Mouse (Mus musculus) embryonic facial prominence, embryonic 14.5 days (tissue): ENCODE measurements around the gene Dgkd. TPM values are rescaled to one million over a fixed set of nuclear protein-coding genes. Genes with fewer than 3 reads are reported as not detected.
"Not testable (repeated sequence)": the region's sequence is repeated elsewhere in the genome, so short reads cannot be mapped to it uniquely, and the experiment has no call there.

Source experiments
- ATAC-seq: fragments of 200-750 bp; cut with Nextera tagmentation; 2 replicates; pipeline ENCODE4 v1.8.0; 2017; ENCODE audit warnings: low read depth, moderate number of reproducible peaks, moderate TSS enrichment
- DNase-seq: peaks from one replicate; pipeline ENCODE4 v3.0.0-alpha.2; 2015; ENCODE audit warnings: low spot score
- H3K27ac ChIP-seq: fragments of 300-500 bp; sonication (generic); replicated peaks from 2 replicates; pipeline ENCODE4 v1.5.1; 2014; ENCODE audit warnings: low read depth, mild to moderate bottlenecking, low read length, moderate library complexity
- H3K27me3 ChIP-seq: fragments of 300-500 bp; sonication (generic); replicated peaks from 2 replicates; pipeline ENCODE4 v1.6.1; 2014; ENCODE audit warnings: low read length; ENCODE audit not compliant: control insufficient read depth, insufficient read depth
- H3K36me3 ChIP-seq: fragments of 300-500 bp; sonication (generic); 2 replicates; pipeline ENCODE4 v1.6.1; 2014; ENCODE audit warnings: low read length, mixed read lengths; ENCODE audit not compliant: control insufficient read depth, insufficient read depth
- H3K4me1 ChIP-seq: fragments of 300-500 bp; sonication (generic); 2 replicates; pipeline ENCODE4 v1.6.1; 2014; ENCODE audit warnings: antibody characterized with exemption, low read length; ENCODE audit not compliant: control insufficient read depth, insufficient read depth
- H3K4me2 ChIP-seq: fragments of 300-500 bp; sonication (generic); 2 replicates; pipeline ENCODE4 v1.6.1; 2014; ENCODE audit warnings: low read depth, mild to moderate bottlenecking, low read length, moderate library complexity, mixed read lengths
- H3K4me3 ChIP-seq: fragments of 300-500 bp; sonication (generic); 2 replicates; pipeline ENCODE4 v1.5.1; 2014; ENCODE audit warnings: low read depth, mild to moderate bottlenecking, low read length
- H3K9ac ChIP-seq: fragments of 300-500 bp; sonication (generic); 2 replicates; pipeline ENCODE4 v1.6.1; 2014; ENCODE audit warnings: low read depth, mild to moderate bottlenecking, low read length, moderate library complexity, mixed read lengths
- H3K9me3 ChIP-seq: fragments of 300-500 bp; sonication (generic); 2 replicates; pipeline ENCODE4 v1.6.1; 2016; ENCODE audit warnings: low read length; ENCODE audit not compliant: control insufficient read depth
- WGBS: fragments of 180-500 bp; shearing (Covaris S2); extraction: QIAGEN DNeasy Blood & Tissue Kit; methylation state at CpG from one replicate; pipeline ENCODE4 v1.1.7; 2014; 5-methylcytosine and 5-hydroxymethylcytosine counted together
- polyA plus RNA-seq: library from polyadenylated mRNA; unstranded; fragments of >200 nt; fragmentation: Nextera tagmentation; extraction: Ambion mirVana; gene quantifications from 2 replicates; pipeline ENCODE4 v1.2.1, GENCODE M21; 2014

Dgkd gene
- polyA plus RNA-seq, 1 experiment from 2014 or later: 31.7 TPM

DNA sequence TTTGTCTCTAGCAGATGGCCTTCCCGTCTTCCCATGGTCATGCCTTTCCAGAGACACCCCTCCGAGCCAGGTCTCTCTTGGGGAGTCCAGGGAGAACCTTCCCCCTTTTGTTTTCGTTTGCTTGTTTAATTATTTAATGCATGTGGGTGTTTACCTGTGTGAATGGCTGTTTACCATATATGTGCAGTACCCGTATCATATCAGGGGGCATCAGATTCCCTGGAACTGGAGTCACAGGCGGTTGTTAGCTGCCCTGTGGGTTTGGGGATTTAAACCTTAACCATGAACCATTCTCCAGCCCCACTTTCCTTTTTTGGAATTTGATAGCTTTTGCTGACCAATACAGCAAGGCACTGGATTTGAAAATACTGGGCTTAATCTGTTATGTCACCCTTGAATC is 27.8 kb upstream of the Dgkd start:
- no peaks in the 10 kb centered on the region for H3K27me3 ChIP-seq
- 83% methylated on average over 5 of the region's 5 CpGs for WGBS
- H3K9me3 ChIP-seq: no peaks in the 10 kb centered on the region
- ATAC-seq: no peak
- H3K4me3 ChIP-seq: no peak overlapping the region
- H3K27ac ChIP-seq: no peak overlapping the region
- no peak overlapping the region for H3K9ac ChIP-seq
- no peaks in the 10 kb centered on the region for H3K36me3 ChIP-seq
- H3K4me2 ChIP-seq: no peak overlapping the region
- no peaks in the 10 kb centered on the region for H3K4me1 ChIP-seq
- no peak for DNase-seq

- no peak for DNase-seq
- Histone ChIP-seq H3K4me1 (no peaks in the 10 kb centered on the region), H3K9me3 (no peaks in the 10 kb centered on the region), H3K4me3 (no peak overlapping the region), H3K36me3 (no peaks in the 10 kb centered on the region), H3K4me2 (no peak overlapping the region), H3K9ac (no peak overlapping the region), H3K27ac (no peak overlapping the region), H3K27me3 (no peaks in the 10 kb centered on the region)
- 88% methylated on average over 6 of the region's 6 CpGs for WGBS
- no peak for ATAC-seq
Observed at GRCm38 (mm10) chr1:87825991-87826390, 27.1 kb upstream of the Dgkd start.

DNA sequence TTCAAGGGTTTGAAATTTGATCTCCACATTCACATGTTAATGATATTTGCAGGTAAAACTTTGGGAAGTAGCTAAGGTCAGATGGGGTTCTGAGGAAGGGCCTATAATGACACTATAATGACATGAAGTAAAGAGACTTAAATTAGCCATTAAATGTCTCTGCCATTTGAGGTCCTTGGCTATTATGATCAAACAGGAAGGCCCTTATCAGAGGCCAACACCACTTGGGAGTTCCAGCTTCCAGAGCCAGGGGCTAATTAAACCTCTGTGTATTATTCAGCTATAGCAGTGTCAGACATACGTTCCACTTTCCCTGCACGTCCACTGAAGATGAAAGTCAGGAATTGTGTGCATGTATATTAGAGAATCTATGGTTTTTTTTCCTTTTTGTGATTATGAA is 26.6 kb upstream of the Dgkd start:
- ATAC-seq (no peak), DNase-seq (no peak)
- Histone ChIP-seq H3K27ac (no peak overlapping the region), H3K4me3 (no peak overlapping the region), H3K36me3 (no peaks in the 10 kb centered on the region), H3K4me1 (no peaks in the 10 kb centered on the region), H3K4me2 (no peak overlapping the region), H3K27me3 (no peaks in the 10 kb centered on the region), H3K9ac (no peak overlapping the region), H3K9me3 (no peaks in the 10 kb centered on the region)
- 57% methylated on average over 2 of the region's 2 CpGs for WGBS

- not testable (repeated sequence) for H3K36me3 ChIP-seq, H3K27ac ChIP-seq, ATAC-seq, H3K27me3 ChIP-seq, DNase-seq, H3K4me1 ChIP-seq, H3K9me3 ChIP-seq, H3K9ac ChIP-seq, H3K4me2 ChIP-seq, H3K4me3 ChIP-seq
- WGBS: 82% methylated on average over 1 of the region's 1 CpGs
Observed at GRCm38 (mm10) chr1:87827476-87827875, 25.6 kb upstream of the Dgkd start.

- 63% methylated on average over 9 of the region's 9 CpGs for WGBS
- Histone ChIP-seq H3K4me3 (no peak overlapping the region), H3K36me3 (no peaks in the 10 kb centered on the region), H3K27me3 (no peaks in the 10 kb centered on the region), H3K9me3 (no peaks in the 10 kb centered on the region), H3K4me1 (no peaks in the 10 kb centered on the region), H3K9ac (no peak overlapping the region), H3K4me2 (no peak overlapping the region), H3K27ac (no peak overlapping the region)
- DNase-seq (no peak), ATAC-seq (no peak)
Observed at GRCm38 (mm10) chr1:87828185-87828584, 24.9 kb upstream of the Dgkd start.

GRCm38 (mm10) chr1:87828926-87829580 is 24.0 kb upstream of the Dgkd start:
- no peaks in the 10 kb centered on the region for H3K27me3 ChIP-seq
- H3K36me3 ChIP-seq: no peaks in the 10 kb centered on the region
- DNase-seq (no peak), ATAC-seq (no peak; the same call in 1 of the 2 replicates)
- H3K9ac ChIP-seq: no peak overlapping the region
- no peak overlapping the region for H3K4me3 ChIP-seq
- H3K27ac ChIP-seq: no peak overlapping the region
- WGBS: 48% methylated on average over 7 of the region's 7 CpGs
- no peaks in the 10 kb centered on the region for H3K9me3 ChIP-seq
- no peaks in the 10 kb centered on the region for H3K4me1 ChIP-seq
- H3K4me2 ChIP-seq: no peak overlapping the region

DNA sequence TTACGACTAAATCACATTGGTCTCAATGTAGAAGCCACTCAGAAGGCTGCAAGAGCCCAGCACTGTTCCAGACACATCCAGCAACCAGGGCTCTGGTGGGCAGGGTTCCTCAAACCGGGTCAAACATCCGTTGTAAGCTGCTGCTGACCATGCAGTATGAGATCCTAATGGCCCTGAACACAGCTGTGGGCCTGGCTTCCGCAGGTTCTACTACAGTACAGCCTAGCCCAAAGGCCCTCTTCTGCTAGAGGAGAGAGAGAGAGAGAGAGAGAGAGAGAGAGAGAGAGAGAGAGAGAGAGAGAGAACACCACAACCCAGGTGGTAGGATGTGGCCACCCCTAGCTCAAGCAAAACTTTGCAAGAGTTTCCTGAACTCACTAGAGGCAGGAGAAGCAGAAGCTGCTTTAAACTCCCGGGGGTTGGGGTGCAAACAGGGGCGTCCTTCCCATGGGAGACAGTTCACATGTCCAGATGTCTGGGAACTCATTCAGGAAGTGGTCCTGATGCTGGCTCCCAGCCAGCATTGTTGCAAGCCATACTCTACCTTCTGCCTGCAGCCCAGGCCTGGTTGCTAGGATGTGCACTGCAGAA is 23.4 kb upstream of the Dgkd start:
- 59% methylated on average over 6 of the region's 6 CpGs for WGBS
- no peaks in the 10 kb centered on the region for H3K36me3 ChIP-seq
- no peak overlapping the region for H3K4me3 ChIP-seq
- no peak for ATAC-seq
- no peaks in the 10 kb centered on the region for H3K9me3 ChIP-seq
- no peaks in the 10 kb centered on the region for H3K27me3 ChIP-seq
- H3K27ac ChIP-seq: no peak overlapping the region
- H3K9ac ChIP-seq: no peak overlapping the region
- H3K4me1 ChIP-seq: no peaks in the 10 kb centered on the region
- no peak for DNase-seq
- no peak overlapping the region for H3K4me2 ChIP-seq

DNA sequence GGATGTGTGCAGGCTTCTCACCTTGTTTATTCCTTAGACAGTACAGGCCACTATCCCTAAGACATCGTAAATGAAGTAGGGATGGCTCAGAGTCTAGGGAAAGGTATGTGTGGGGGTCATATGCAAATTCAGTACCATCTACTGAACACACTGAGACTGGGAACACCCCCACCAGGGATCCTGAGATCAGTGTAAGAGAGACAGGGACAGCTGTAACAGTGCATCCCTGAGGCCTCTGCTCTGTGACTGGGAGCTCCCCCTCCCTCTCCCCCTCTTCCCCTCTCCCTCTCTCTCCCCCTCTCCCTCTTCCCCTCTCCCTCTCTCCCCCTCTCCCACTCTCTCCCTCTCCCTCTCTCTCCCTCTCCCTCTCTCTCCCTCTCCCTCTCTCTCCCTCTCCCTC is 16.6 kb upstream of the Dgkd start:
- WGBS: 63% methylated on average over 1 of the region's 1 CpGs
- ATAC-seq: peak; percentile 74
- H3K27ac ChIP-seq: no peak overlapping the region

DNA sequence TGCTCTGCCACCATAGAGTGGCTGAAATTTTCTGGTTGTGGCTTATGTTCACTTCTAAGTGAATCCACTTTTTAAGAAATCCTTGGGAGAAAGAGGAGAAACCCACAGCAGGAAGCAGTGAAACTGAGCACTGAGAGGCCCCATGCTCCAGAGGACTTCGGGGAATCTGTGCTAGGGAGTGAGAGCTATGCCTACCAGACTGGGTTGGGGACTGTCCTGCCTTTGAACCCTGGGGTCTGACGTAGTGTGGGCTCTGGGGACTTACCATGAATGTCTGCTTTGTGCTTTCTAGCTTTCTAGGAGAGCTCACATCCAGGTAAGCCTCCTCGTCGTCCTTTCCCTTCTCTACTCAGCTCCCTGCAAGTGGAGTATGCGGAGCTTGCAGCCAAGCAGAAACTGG is 16.1 kb upstream of the Dgkd start:
- Histone ChIP-seq H3K36me3 (no peaks in the 10 kb centered on the region), H3K4me2 (no peak overlapping the region), H3K4me1 (no peaks in the 10 kb centered on the region), H3K27ac (no peak overlapping the region; the same call in 1 of the 2 replicates), H3K9me3 (no peaks in the 10 kb centered on the region), H3K27me3 (no peaks in the 10 kb centered on the region), H3K9ac (no peak overlapping the region), H3K4me3 (no peak overlapping the region)
- 31% methylated on average over 5 of the region's 5 CpGs for WGBS
- ATAC-seq (0 out of 2 replicates have a peak, but pooled peaks have one; percentile 44), DNase-seq (peak; percentile 14)

More for the DNA sequence above, 16.6 kb upstream of the Dgkd start:
- Histone ChIP-seq H3K9ac (no peak overlapping the region), H3K4me1 (no peaks in the 10 kb centered on the region), H3K4me2 (no peak overlapping the region), H3K9me3 (no peaks in the 10 kb centered on the region), H3K36me3 (no peaks in the 10 kb centered on the region), H3K27me3 (no peaks in the 10 kb centered on the region), H3K4me3 (no peak overlapping the region)
- DNase-seq: peak; percentile 45
